Mouse (Mus musculus) ES-E14 (cell line): ENCODE results near the gene Dnajc28. TPM values are rescaled to one million over a fixed set of nuclear protein-coding genes. Genes with fewer than 3 reads are reported as not detected.
A peak's percentile ranks its signal among the peaks of the same experiment; 100 is the strongest.

Source experiments
- DNase-seq: peaks from one replicate; pipeline ENCODE4 v3.0.0-alpha.2; 2013; ENCODE audit warnings: low read depth, low spot score
- H3K27ac ChIP-seq: 2 replicates; pipeline ENCODE4 v1.5.1; 2012; ENCODE audit warnings: low read depth, mild to moderate bottlenecking, low read length, moderate library complexity, mixed read lengths; ENCODE audit not compliant: poor library complexity, insufficient read depth, severe bottlenecking
- H3K36me3 ChIP-seq: 2 replicates; pipeline ENCODE4 v1.6.1; 2012; ENCODE audit warnings: mild to moderate bottlenecking, low read length, moderate library complexity, mixed read lengths; ENCODE audit not compliant: control insufficient read depth, poor library complexity, insufficient read depth, severe bottlenecking
- H3K4me1 ChIP-seq, 2 experiments: fragments of 150-350 bp in 1 of 2; sonication (generic) in 1 of 2; 2 replicates each; pipeline ENCODE4 v1.6.1; 2012; ENCODE audit warnings: low read length in 2 of 2, mild to moderate bottlenecking in 1 of 2, mixed read lengths in 1 of 2; ENCODE audit not compliant: control insufficient read depth in 2 of 2, insufficient read depth in 2 of 2, poor library complexity in 1 of 2
- H3K4me3 ChIP-seq, 2 experiments: fragments of 150-350 bp in 1 of 2; sonication (generic) in 1 of 2; 2 replicates each; pipeline ENCODE4 v1.5.1; 2012; ENCODE audit warnings: low read length in 2 of 2, low read depth in 1 of 2, mild to moderate bottlenecking in 1 of 2, mixed read lengths in 1 of 2; ENCODE audit not compliant: insufficient read depth in 1 of 2, poor library complexity in 1 of 2, severe bottlenecking in 1 of 2
- H3K9ac ChIP-seq: 2 replicates; pipeline ENCODE4 v1.6.1; 2012; ENCODE audit warnings: low read depth, mild to moderate bottlenecking, low read length, mixed read lengths; ENCODE audit not compliant: poor library complexity, insufficient read depth, severe bottlenecking
- H3K9me3 ChIP-seq: fragments of 150-350 bp; sonication (generic); 2 replicates; pipeline ENCODE4 v1.6.1; 2012; ENCODE audit warnings: low read depth, mild to moderate bottlenecking, low read length; ENCODE audit not compliant: control insufficient read depth, insufficient read depth
- CHD2 ChIP-seq: IDR thresholded peaks from 2 replicates; pipeline ENCODE4 v1.6.1; 2014; ENCODE audit warnings: mild to moderate bottlenecking, low read depth, low read length, inconsistent platforms
- HCFC1 ChIP-seq: IDR thresholded peaks from 2 replicates; pipeline ENCODE4 v1.6.1; 2012; ENCODE audit warnings: low read length, inconsistent platforms, borderline replicate concordance; ENCODE audit not compliant: insufficient read depth
- MAFK ChIP-seq: IDR thresholded peaks from 2 replicates; pipeline ENCODE4 v1.6.1; 2014; ENCODE audit warnings: mild to moderate bottlenecking, low read depth, low read length, inconsistent platforms; ENCODE audit not compliant: insufficient read depth
- ZC3H11A ChIP-seq: IDR thresholded peaks from 2 replicates; pipeline ENCODE4 v1.6.1; 2012; ENCODE audit warnings: low read depth, mild to moderate bottlenecking, inconsistent platforms, low read length, borderline replicate concordance
- ZNF384 ChIP-seq: IDR thresholded peaks from 2 replicates; pipeline ENCODE4 v1.6.1; 2012; ENCODE audit warnings: low read depth, low read length, inconsistent platforms
- in situ Hi-C, 2 experiments: fragments of 600-800 bp; cut with MboI; formaldehyde crosslinking; loops; one replicate each; pipeline ENCODE4 v1.15.1; 2025; ENCODE audit warnings: low sequenced_read_pairs in 2 of 2, inconsistent platforms in 1 of 2; ENCODE audit not compliant: unreplicated experiment in 2 of 2
- total RNA-seq: library from RNA; depleted of rRNA; stranded (reverse); fragments of 300-350 nt; gene quantifications from 2 replicates; pipeline ENCODE4 v1.2.3, GENCODE M21; 2012; rRNA removed

Gene Dnajc28
- total RNA-seq, 1 experiment: 1.7 TPM

DNA sequence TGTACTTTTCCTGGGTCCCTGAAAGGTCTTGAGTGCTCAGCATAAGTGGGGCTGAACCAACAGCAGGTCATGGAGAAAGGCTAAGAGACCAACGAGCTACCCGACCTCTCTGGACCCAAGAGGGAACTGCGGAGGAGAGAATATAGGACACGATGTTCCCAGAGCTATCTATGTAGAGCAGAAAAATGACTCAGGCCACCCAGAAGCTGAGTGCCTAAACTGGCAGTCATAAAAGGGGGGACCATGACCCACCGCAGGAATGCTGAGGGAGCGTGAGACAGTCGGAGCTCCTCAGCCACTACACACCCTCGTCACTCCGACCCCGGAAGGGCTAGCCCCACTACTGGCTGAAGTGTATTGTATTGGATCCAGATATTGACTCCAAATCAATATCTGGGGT lies 49.9 kb downstream of the Dnajc28 start:
- H3K27ac ChIP-seq: no peak overlapping the region
- no peak overlapping the region for H3K9ac ChIP-seq
- H3K9me3 ChIP-seq: no peaks in the 10 kb centered on the region
- H3K36me3 ChIP-seq: peaks cover 3% of the 10 kb centered on the region; the same call in 1 of the 2 replicates
- TF ChIP-seq ZNF384 (no peak), CHD2 (no peak), HCFC1 (no peak), ZC3H11A (no peak), MAFK (no peak)
- H3K4me1 ChIP-seq: peaks cover 0 to 11% of the 10 kb centered on the region in 2 experiments; a peak in 2 of 4 replicates
- DNase-seq: no peak
- H3K4me3 ChIP-seq: no peak overlapping the region
- in situ Hi-C loops: no loop called here

- DNase-seq: no peak
- H3K27ac ChIP-seq: no peak overlapping the region
Observed at GRCm38 (mm10) chr16:91566002-91566401, 52.8 kb downstream of the Dnajc28 start.

GRCm38 (mm10) chr16:91565292-91565951 lies 53.4 kb downstream of the Dnajc28 start:
- H3K4me1 ChIP-seq: peaks cover 0 to 18% of the 10 kb centered on the region in 2 experiments; a peak in 2 of 4 replicates
- peak; percentile 25; the same call in 1 of the 2 replicates for TF ChIP-seq CHD2
- no peak for TF ChIP-seq MAFK
- TF ChIP-seq HCFC1: no peak
- TF ChIP-seq ZNF384: no peak
- H3K9me3 ChIP-seq: no peaks in the 10 kb centered on the region
- H3K4me3 ChIP-seq: no peak overlapping the region
- no peak overlapping the region for H3K9ac ChIP-seq
- DNase-seq: no peak
- peaks cover 8% of the 10 kb centered on the region; the same call in 1 of the 2 replicates for H3K36me3 ChIP-seq
- H3K27ac ChIP-seq: no peak overlapping the region; the same call in 1 of the 2 replicates
- in situ Hi-C loops: no loop called here

More at GRCm38 (mm10) chr16:91566002-91566401, 52.8 kb downstream of the Dnajc28 start:
- Histone ChIP-seq H3K9me3 (no peaks in the 10 kb centered on the region), H3K9ac (no peak overlapping the region), H3K36me3 (peaks cover 8% of the 10 kb centered on the region; the same call in 1 of the 2 replicates), H3K4me1 (peaks cover 0 to 18% of the 10 kb centered on the region in 2 experiments; a peak in 2 of 4 replicates), H3K4me3 (no peak overlapping the region)
- TF ChIP-seq HCFC1 (no peak), MAFK (no peak), ZC3H11A (no peak), ZNF384 (no peak), CHD2 (no peak)
- in situ Hi-C loops: no loop called here

GRCm38 (mm10) chr16:91564580-91565291 lies 54.1 kb downstream of the Dnajc28 start:
- TF ChIP-seq MAFK: no peak
- TF ChIP-seq ZC3H11A: no peak
- no peak for TF ChIP-seq HCFC1
- TF ChIP-seq ZNF384: no peak
- TF ChIP-seq CHD2: no peak
- Histone ChIP-seq H3K27ac (no peak overlapping the region), H3K4me1 (peaks cover 0 to 18% of the 10 kb centered on the region in 2 experiments; a peak in 2 of 4 replicates), H3K4me3 (no peak overlapping the region), H3K9me3 (no peaks in the 10 kb centered on the region), H3K9ac (no peak overlapping the region), H3K36me3 (peaks cover 8% of the 10 kb centered on the region; the same call in 1 of the 2 replicates)
- in situ Hi-C loops: no loop called here
- DNase-seq: peak; percentile 57

Other genes starting within 250 kb of the Dnajc28 start
- gene Ifnar2, start 246.2 kb downstream of the Dnajc28 start, total RNA-seq: 20.6 and 33.6 TPM in 2 replicates
- gene Gm21970, start 227.3 kb downstream of the Dnajc28 start, total RNA-seq: not detected in 2 replicates
- 2.3 and 3.4 TPM in 2 replicates for gene Il10rb, start 212.9 kb downstream of the Dnajc28 start, total RNA-seq
- gene Ifnar1, start 133.8 kb downstream of the Dnajc28 start, total RNA-seq: 42.2 and 56.2 TPM in 2 replicates
- gene Ifngr2, start 72.0 kb downstream of the Dnajc28 start, total RNA-seq: 7.0 and 8.8 TPM in 2 replicates
- gene Tmem50b, start 21.2 kb downstream of the Dnajc28 start, total RNA-seq: 11.8 and 14.1 TPM in 2 replicates
- 399 and 435 TPM in 2 replicates for gene Gart, start 27.9 kb upstream of the Dnajc28 start, total RNA-seq
- gene Son, start 28.5 kb upstream of the Dnajc28 start, total RNA-seq: 172 and 181 TPM in 2 replicates
- gene Donson, start 69.7 kb upstream of the Dnajc28 start, total RNA-seq: 35.6 and 38.8 TPM in 2 replicates
- 19.0 and 29.7 TPM in 2 replicates for gene Cryzl1, start 109.9 kb upstream of the Dnajc28 start, total RNA-seq
- gene Itsn1, start 110.3 kb upstream of the Dnajc28 start, total RNA-seq: 28.6 and 35.8 TPM in 2 replicates